28 mouse cellular contexts compared by ENCODE assay signal in the genomic region with DNA sequence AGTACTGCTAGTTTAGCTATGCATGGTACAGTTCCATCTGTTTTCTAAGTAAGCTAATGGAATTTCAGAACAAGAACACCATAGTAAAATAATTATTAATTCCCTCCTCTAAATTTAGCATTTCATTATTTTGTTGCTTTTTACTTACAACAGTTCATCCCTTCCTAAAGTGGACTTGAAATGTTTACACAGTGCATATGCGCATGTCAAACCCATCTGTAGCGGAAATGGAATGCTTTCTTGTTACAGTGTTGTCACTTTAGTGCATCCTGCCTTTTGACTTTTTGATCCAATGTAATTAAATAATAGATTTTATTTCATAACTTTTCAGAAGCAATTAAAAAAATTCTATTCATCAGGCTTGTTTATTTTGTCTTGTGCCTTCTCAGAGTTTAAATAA.
"Had no signal": no experiment of that assay in that cellular context is flagged by ENCODE, and none has a peak within 500 bp of the region (broad histone marks: within the 10 kb centered on the region; RNA-seq: fewer than 3 reads in every experiment).

No protein-coding gene starts in this region.

- H3K27ac ChIP-seq: embryonic facial prominence, embryonic 10.5 days; embryonic facial prominence, embryonic 12.5 days; embryonic facial prominence, embryonic 13.5 days; embryonic facial prominence, embryonic 15.5 days; forebrain, embryonic 10.5 days; forebrain, embryonic 12.5 days; forebrain, embryonic 13.5 days; forebrain, embryonic 15.5 days; gastrocnemius, adult 2 months had no signal

- H3K4me3 ChIP-seq: embryonic facial prominence, embryonic 10.5 days; embryonic facial prominence, embryonic 12.5 days; embryonic facial prominence, embryonic 13.5 days; embryonic facial prominence, embryonic 15.5 days; erythroblast, embryonic 14.5 days; forebrain, embryonic 10.5 days; forebrain, embryonic 12.5 days; forebrain, embryonic 13.5 days; forebrain, embryonic 15.5 days; gastrocnemius, adult 2 months had no signal

- H3K4me2 ChIP-seq: embryonic facial prominence, embryonic 12.5 days; embryonic facial prominence, embryonic 13.5 days; embryonic facial prominence, embryonic 15.5 days; forebrain, embryonic 12.5 days; forebrain, embryonic 13.5 days; forebrain, embryonic 15.5 days had no signal

- DNase-seq: cerebellum, adult 2 months; cerebellum, adult 8-10 months; cerebellum, adult 9-10 months; cerebellum, adult 9-11 months; cerebellum, postnatal 10 days; cerebellum, postnatal 14 days; cerebellum, postnatal 25 days; cerebellum, postnatal 36 days; embryo, embryonic 11 days; forebrain, postnatal 0 days; gastrocnemius, adult 2 months; gastrocnemius, postnatal 10 days; gastrocnemius, postnatal 14 days; gastrocnemius, postnatal 25 days; gastrocnemius, postnatal 36 days; heart, adult 11 months; heart, adult 18-20 months had no signal

- H3K9ac ChIP-seq: embryonic facial prominence, embryonic 12.5 days; embryonic facial prominence, embryonic 13.5 days; embryonic facial prominence, embryonic 15.5 days; forebrain, embryonic 12.5 days; forebrain, embryonic 13.5 days; forebrain, embryonic 15.5 days; forebrain, postnatal 0 days had no signal

- H3K27me3 ChIP-seq: embryonic facial prominence, embryonic 12.5 days; embryonic facial prominence, embryonic 13.5 days; embryonic facial prominence, embryonic 15.5 days; forebrain, embryonic 12.5 days; forebrain, embryonic 13.5 days; forebrain, embryonic 15.5 days had no signal

- ATAC-seq: forebrain, embryonic 13.5 days; forebrain, embryonic 14.5 days; forebrain, embryonic 15.5 days; forebrain, embryonic 16.5 days; forebrain, postnatal 0 days had no signal

- H3K36me3 ChIP-seq: embryonic facial prominence, embryonic 10.5 days; embryonic facial prominence, embryonic 12.5 days; embryonic facial prominence, embryonic 13.5 days; embryonic facial prominence, embryonic 15.5 days; forebrain, embryonic 10.5 days; forebrain, embryonic 12.5 days; forebrain, embryonic 15.5 days had no signal

- H3K4me1 ChIP-seq: embryonic facial prominence, embryonic 12.5 days; embryonic facial prominence, embryonic 15.5 days; forebrain, embryonic 10.5 days; forebrain, embryonic 12.5 days; forebrain, embryonic 13.5 days; forebrain, embryonic 15.5 days had no signal

- H3K9me3 ChIP-seq: embryonic facial prominence, embryonic 10.5 days; embryonic facial prominence, embryonic 12.5 days; embryonic facial prominence, embryonic 13.5 days; embryonic facial prominence, embryonic 15.5 days; forebrain, embryonic 10.5 days; forebrain, embryonic 12.5 days; forebrain, embryonic 13.5 days; forebrain, embryonic 15.5 days had no signal
